Mouse (Mus musculus) forebrain, embryonic 11.5 days (tissue): Measurements from ENCODE around the gene Rpgrip1l. TPM values are rescaled to one million over a fixed set of nuclear protein-coding genes. Genes with fewer than 3 reads are reported as not detected.

Experiments
- ATAC-seq: fragments of 200-750 bp; cut with Nextera tagmentation; replicated peaks from 2 replicates; pipeline ENCODE4 v1.8.0; 2017; ENCODE audit warnings: moderate TSS enrichment; ENCODE audit not compliant: low FRiP score
- DNase-seq: peaks from one replicate; pipeline ENCODE4 v3.0.0-alpha.2; 2017; ENCODE audit warnings: low spot score
- H3K27ac ChIP-seq: fragments of 300-500 bp; sonication (generic); 2 replicates; pipeline ENCODE4 v1.5.1; 2014; ENCODE audit warnings: low read depth, low read length
- H3K27me3 ChIP-seq: fragments of 300-500 bp; sonication (generic); 2 replicates; pipeline ENCODE4 v1.6.1; 2014; ENCODE audit warnings: mild to moderate bottlenecking, low read length, mixed read lengths; ENCODE audit not compliant: control insufficient read depth, insufficient read depth
- H3K36me3 ChIP-seq: fragments of 300-500 bp; sonication (generic); 2 replicates; pipeline ENCODE4 v1.6.1; 2014; ENCODE audit warnings: mild to moderate bottlenecking, low read length, moderate library complexity, mixed read lengths; ENCODE audit not compliant: control insufficient read depth, insufficient read depth
- H3K4me1 ChIP-seq: fragments of 300-500 bp; sonication (generic); replicated peaks from 2 replicates; pipeline ENCODE4 v1.6.1; 2014; ENCODE audit warnings: low read length, mixed read lengths; ENCODE audit not compliant: control insufficient read depth, insufficient read depth
- H3K4me2 ChIP-seq: fragments of 300-500 bp; sonication (generic); 2 replicates; pipeline ENCODE4 v1.6.1; 2014; ENCODE audit warnings: low read depth, mild to moderate bottlenecking, low read length, moderate library complexity, mixed read lengths; ENCODE audit not compliant: severe bottlenecking
- H3K4me3 ChIP-seq: fragments of 300-500 bp; sonication (generic); 2 replicates; pipeline ENCODE4 v1.5.1; 2014; ENCODE audit warnings: low read depth, low read length
- H3K9ac ChIP-seq: fragments of 300-500 bp; sonication (generic); 2 replicates; pipeline ENCODE4 v1.6.1; 2014; ENCODE audit warnings: low read length
- H3K9me3 ChIP-seq: fragments of 300-500 bp; sonication (generic); 2 replicates; pipeline ENCODE4 v1.6.1; 2016; ENCODE audit warnings: low read length, mixed read lengths; ENCODE audit not compliant: control insufficient read depth
- WGBS: fragments of 180-500 bp; shearing (Covaris S2); extraction: QIAGEN DNeasy Blood & Tissue Kit; methylation state at CpG from one replicate; pipeline ENCODE4 v1.1.7; 2014; 5-methylcytosine and 5-hydroxymethylcytosine counted together
- polyA plus RNA-seq: library from polyadenylated mRNA; unstranded; fragments of >200 nt; fragmentation: Nextera tagmentation; extraction: Ambion mirVana; gene quantifications from 2 replicates; pipeline ENCODE4 v1.2.1, GENCODE M21; 2014

Gene Rpgrip1l
- polyA plus RNA-seq, 1 experiment from 2014 or later, result 13.7 TPM

DNA sequence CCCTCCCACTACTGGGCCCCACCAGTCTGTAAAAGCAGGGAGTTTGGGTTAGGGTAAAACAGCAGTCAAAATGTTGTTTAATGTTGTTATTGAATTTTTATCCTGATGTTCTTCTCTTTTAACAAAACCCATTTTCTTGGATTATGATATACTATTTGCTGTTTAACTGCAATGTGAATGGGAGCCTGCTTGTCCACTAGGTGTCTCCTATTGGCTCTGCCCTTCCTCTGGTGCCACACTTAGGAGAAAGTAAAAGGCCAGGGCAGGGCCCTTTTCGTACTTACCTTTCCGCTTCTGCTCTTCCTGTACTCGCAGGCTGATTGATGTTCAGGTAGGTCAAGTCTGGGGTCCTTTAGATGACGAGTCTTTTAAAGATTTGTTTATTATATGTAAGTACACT, 40.8 kb upstream of the Rpgrip1l start:
- Histone ChIP-seq H3K27me3 (no peaks in the 10 kb centered on the region), H3K36me3 (no peaks in the 10 kb centered on the region), H3K9me3 (no peaks in the 10 kb centered on the region), H3K4me3 (no peak overlapping the region), H3K4me2 (no peak overlapping the region), H3K4me1 (no peaks in the 10 kb centered on the region), H3K9ac (no peak overlapping the region), H3K27ac (no peak overlapping the region)
- ATAC-seq, result no peak
- WGBS, result 94% methylated on average over 4 of the region's 4 CpGs
- DNase-seq, result no peak

DNA sequence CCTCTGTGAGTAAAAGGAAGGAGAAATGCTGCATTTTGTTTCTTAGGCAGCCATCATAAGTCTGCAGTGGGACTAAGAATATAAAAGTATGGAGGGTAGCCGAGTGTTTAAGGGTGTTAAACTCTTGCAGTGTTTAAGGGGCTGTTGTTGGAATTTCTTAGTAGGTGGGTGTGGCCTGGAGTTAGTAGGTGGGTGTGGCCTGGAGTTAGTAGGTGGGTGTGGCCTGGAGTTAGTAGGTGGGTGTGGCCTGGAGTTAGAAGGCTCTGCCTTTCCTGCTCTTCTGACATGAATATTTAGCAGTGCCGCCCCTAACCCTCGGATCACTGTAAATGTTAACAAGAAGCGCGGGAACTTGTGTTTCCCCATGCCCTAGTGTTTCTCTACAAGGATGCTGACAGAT, 40.0 kb upstream of the Rpgrip1l start:
- no peaks in the 10 kb centered on the region for H3K36me3 ChIP-seq
- H3K27me3 ChIP-seq, result no peaks in the 10 kb centered on the region
- WGBS, result 86% methylated on average over 5 of the region's 5 CpGs
- no peaks in the 10 kb centered on the region for H3K4me1 ChIP-seq
- H3K9me3 ChIP-seq, result no peaks in the 10 kb centered on the region
- ATAC-seq (no peak), DNase-seq (no peak)
- H3K27ac ChIP-seq, result no peak overlapping the region
- no peak overlapping the region for H3K4me2 ChIP-seq
- no peak overlapping the region for H3K4me3 ChIP-seq
- H3K9ac ChIP-seq, result no peak overlapping the region

GRCm38 (mm10) chr8:91352598-91352997, 39.5 kb upstream of the Rpgrip1l start:
- no peak overlapping the region for H3K9ac ChIP-seq
- no peaks in the 10 kb centered on the region for H3K9me3 ChIP-seq
- H3K4me1 ChIP-seq, result no peaks in the 10 kb centered on the region
- H3K36me3 ChIP-seq, result no peaks in the 10 kb centered on the region
- H3K4me2 ChIP-seq, result no peak overlapping the region
- 94% methylated on average over 3 of the region's 3 CpGs for WGBS
- no peak for DNase-seq
- no peaks in the 10 kb centered on the region for H3K27me3 ChIP-seq
- H3K4me3 ChIP-seq, result no peak overlapping the region
- ATAC-seq, result no peak
- no peak overlapping the region for H3K27ac ChIP-seq

DNA sequence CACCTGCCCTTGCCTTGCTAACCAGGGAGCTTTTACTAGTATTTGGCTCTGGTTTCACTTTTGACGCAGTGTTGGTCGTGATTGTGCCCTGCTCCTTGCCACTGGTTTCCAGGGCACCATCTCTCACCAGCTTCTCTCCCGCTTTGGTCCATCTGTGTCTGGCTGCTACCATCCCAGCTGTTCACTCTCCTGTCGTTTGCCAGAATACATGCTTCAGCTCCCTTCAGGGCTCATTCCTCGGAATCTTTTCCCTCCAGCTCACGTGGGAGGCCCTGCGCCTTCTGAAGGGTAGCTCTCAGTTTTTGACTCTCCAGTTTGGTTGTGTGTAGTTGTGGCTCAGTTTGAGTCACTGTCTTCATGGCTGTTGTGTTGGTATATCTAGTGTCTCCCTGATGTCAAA, 37.6 kb upstream of the Rpgrip1l start:
- no peak for DNase-seq
- no peak overlapping the region for H3K9ac ChIP-seq
- ATAC-seq, result no peak
- no peaks in the 10 kb centered on the region for H3K27me3 ChIP-seq
- no peaks in the 10 kb centered on the region for H3K4me1 ChIP-seq
- no peaks in the 10 kb centered on the region for H3K9me3 ChIP-seq
- H3K27ac ChIP-seq, result no peak overlapping the region
- no peak overlapping the region for H3K4me3 ChIP-seq
- no peaks in the 10 kb centered on the region for H3K36me3 ChIP-seq
- H3K4me2 ChIP-seq, result no peak overlapping the region
- 84% methylated on average over 7 of the region's 7 CpGs for WGBS

DNA sequence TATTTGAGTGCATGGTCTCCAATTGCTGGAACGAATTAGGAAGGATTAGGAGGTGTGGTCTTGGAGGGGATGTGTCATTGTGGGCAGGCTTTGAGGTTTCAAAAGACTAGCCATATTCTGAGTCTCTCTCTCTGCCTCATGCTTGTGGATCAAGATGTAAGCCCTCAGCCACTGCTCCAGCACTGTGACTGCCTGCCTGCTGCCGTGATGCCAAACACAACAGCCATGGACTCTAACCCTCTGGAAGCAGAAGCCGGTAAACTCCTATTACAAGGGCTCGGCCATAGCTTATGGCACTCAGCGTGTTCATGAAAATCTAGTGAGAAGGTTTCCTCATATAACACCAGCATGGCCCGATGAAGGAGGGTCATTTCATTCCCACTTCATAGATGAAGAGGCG, 36.8 kb upstream of the Rpgrip1l start:
- H3K36me3 ChIP-seq, result no peaks in the 10 kb centered on the region
- no peak overlapping the region for H3K9ac ChIP-seq
- no peak for DNase-seq
- H3K27me3 ChIP-seq, result no peaks in the 10 kb centered on the region
- 90% methylated on average over 7 of the region's 7 CpGs for WGBS
- H3K9me3 ChIP-seq, result no peaks in the 10 kb centered on the region
- H3K4me2 ChIP-seq, result no peak overlapping the region
- no peak for ATAC-seq
- no peak overlapping the region for H3K27ac ChIP-seq
- no peaks in the 10 kb centered on the region for H3K4me1 ChIP-seq
- no peak overlapping the region for H3K4me3 ChIP-seq

DNA sequence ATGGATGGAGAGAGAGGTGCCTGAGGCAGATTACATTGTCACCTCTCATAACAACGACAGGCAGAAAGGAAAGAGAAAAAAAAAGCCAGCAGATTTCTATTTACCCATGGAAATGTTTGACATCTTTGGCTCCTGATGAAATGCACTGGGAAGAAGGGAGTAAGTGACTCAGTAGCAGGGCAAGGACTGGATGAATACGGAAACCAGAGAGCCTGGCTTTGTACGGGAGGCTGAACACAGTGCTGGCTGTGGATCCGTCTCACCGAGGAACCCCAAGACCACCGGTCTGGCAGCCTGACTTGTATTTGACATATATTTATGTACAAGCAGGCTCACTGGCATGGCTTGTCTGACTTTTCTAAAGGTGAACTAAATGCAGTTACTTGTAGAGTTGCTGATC, 34.5 kb upstream of the Rpgrip1l start:
- ATAC-seq, result no peak
- H3K4me1 ChIP-seq, result no peaks in the 10 kb centered on the region
- H3K27me3 ChIP-seq, result no peaks in the 10 kb centered on the region
- DNase-seq, result no peak
- no peak overlapping the region for H3K9ac ChIP-seq
- no peaks in the 10 kb centered on the region for H3K9me3 ChIP-seq
- WGBS, result 88% methylated on average over 6 of the region's 6 CpGs
- H3K4me3 ChIP-seq, result no peak overlapping the region
- H3K4me2 ChIP-seq, result no peak overlapping the region
- no peaks in the 10 kb centered on the region for H3K36me3 ChIP-seq
- H3K27ac ChIP-seq, result no peak overlapping the region

DNA sequence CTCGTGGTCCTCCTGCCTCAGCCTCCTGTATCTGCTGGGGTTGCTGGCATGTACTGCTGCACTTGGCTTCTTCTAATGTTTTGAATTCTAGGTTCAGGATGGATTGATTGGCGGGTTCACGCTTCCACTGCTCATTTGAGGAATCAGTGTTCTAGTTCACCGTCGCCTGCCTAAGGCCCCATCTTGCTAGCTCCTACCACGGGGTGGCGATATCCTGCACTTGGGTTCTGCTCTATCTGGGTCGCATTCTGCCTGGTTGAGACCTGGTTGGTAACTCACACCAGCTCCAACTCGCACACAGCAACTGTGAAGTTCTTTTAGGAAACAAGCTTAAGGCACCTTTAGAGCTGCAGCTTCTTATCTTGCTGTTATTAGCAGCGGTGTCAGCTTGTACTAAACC, 34.1 kb upstream of the Rpgrip1l start:
- Histone ChIP-seq H3K27me3 (no peaks in the 10 kb centered on the region), H3K27ac (no peak overlapping the region), H3K4me1 (no peaks in the 10 kb centered on the region), H3K4me2 (no peak overlapping the region), H3K9ac (no peak overlapping the region), H3K36me3 (no peaks in the 10 kb centered on the region), H3K4me3 (no peak overlapping the region), H3K9me3 (no peaks in the 10 kb centered on the region)
- DNase-seq (no peak), ATAC-seq (no peak)
- WGBS, result 88% methylated on average over 10 of the region's 10 CpGs

- H3K4me3 ChIP-seq, result no peak overlapping the region
- no peak overlapping the region for H3K27ac ChIP-seq
- peak; percentile 14 for DNase-seq
- no peaks in the 10 kb centered on the region for H3K9me3 ChIP-seq
- 91% methylated on average over 11 of the region's 11 CpGs for WGBS
- no peak overlapping the region for H3K9ac ChIP-seq
- no peak overlapping the region for H3K4me2 ChIP-seq
- H3K36me3 ChIP-seq, result no peaks in the 10 kb centered on the region
- ATAC-seq, result no peak
- no peaks in the 10 kb centered on the region for H3K4me1 ChIP-seq
- no peaks in the 10 kb centered on the region for H3K27me3 ChIP-seq
Observed at GRCm38 (mm10) chr8:91344659-91345058, 31.6 kb upstream of the Rpgrip1l start.

DNA sequence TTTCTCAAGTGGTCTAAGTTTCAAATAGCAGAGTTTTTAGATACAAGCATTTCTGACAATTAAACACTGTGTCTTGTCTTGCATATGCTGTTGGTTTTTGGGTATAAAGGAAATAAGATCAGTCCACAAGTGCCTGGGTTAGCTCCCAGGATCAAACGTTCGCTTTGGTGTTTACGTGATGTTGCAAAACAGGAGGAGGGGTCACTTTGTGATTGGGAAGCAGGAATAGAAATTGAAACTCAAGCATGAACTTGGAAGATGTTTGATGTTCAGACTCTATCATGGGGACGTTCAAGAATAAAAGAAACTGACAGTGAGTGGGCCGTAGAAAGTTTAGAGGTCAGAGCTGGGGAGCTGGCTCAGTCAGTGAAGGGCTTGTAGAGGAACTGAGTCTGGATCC, 29.7 kb upstream of the Rpgrip1l start:
- no peak overlapping the region for H3K9ac ChIP-seq
- no peak overlapping the region for H3K27ac ChIP-seq
- WGBS, result 86% methylated on average over 5 of the region's 5 CpGs
- H3K27me3 ChIP-seq, result no peaks in the 10 kb centered on the region
- no peaks in the 10 kb centered on the region for H3K4me1 ChIP-seq
- no peaks in the 10 kb centered on the region for H3K9me3 ChIP-seq
- no peak overlapping the region for H3K4me2 ChIP-seq
- no peaks in the 10 kb centered on the region for H3K36me3 ChIP-seq
- H3K4me3 ChIP-seq, result no peak overlapping the region
- ATAC-seq, result no peak
- peak; percentile 2 for DNase-seq
